Mouse (Mus musculus) lung, postnatal 0 days (tissue): ENCODE data around the gene Tlr6.

Source experiments
- CTCF ChIP-seq: IDR thresholded peaks from 2 replicates; pipeline ENCODE4 v1.5.1; 2016; ENCODE audit warnings: antibody characterized with exemption, mild to moderate bottlenecking
- EP300 ChIP-seq: IDR thresholded peaks from 2 replicates; pipeline ENCODE4 v1.6.1; 2016; ENCODE audit warnings: antibody characterized with exemption, mild to moderate bottlenecking, control low read depth

DNA sequence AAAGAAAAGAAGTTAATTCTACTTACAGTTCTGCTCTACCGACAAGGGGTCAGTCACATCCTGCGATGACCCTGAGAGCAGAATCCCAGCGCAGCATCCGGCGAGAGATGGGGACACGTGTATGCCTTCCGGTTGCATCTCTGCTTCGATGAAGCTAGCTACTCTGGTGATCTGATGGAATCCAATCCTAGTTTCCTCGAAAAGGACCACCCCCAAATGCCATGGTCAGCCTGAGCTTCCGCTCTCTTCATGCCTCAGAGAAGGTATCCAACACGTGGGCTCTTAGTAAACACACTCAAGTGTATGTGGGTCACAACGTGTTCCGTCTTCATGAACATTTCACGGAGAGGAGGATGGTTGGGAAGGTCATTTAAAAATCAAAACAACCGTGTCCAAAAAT lies 27.1 kb downstream of the Tlr6 start:
- no peak for TF ChIP-seq CTCF
- no peak for TF ChIP-seq EP300
